Mouse (Mus musculus) heart, postnatal 0 days (tissue): ENCODE measurements around the gene Lrrc3.

Experiments
- CTCF ChIP-seq: IDR thresholded peaks from 2 replicates; pipeline ENCODE4 v1.5.1; 2016; ENCODE audit warnings: antibody characterized with exemption, control low read depth, low read depth
- EP300 ChIP-seq: IDR thresholded peaks from 2 replicates; pipeline ENCODE4 v1.6.1; 2016; ENCODE audit warnings: antibody characterized with exemption, low read depth

GRCm38 (mm10) chr10:77922681-77923080 is 20.3 kb upstream of the Lrrc3 start:
- TF ChIP-seq CTCF (no peak), EP300 (no peak)
